Mouse (Mus musculus) heart, embryonic 15.5 days (tissue): Measurements from ENCODE around the gene Nhlrc4. TPM values are rescaled to one million over a fixed set of nuclear protein-coding genes. Genes with fewer than 3 reads are reported as not detected.

Experiments
- ATAC-seq: fragments of 200-750 bp; cut with Nextera tagmentation; replicated peaks from 2 replicates; pipeline ENCODE4 v1.8.0; 2017; ENCODE audit warnings: low read depth, moderate TSS enrichment; ENCODE audit not compliant: insufficient number of reproducible peaks, insufficient read depth, low FRiP score
- H3K27ac ChIP-seq: fragments of 300-500 bp; sonication (generic); 2 replicates; pipeline ENCODE4 v1.5.1; 2015; ENCODE audit warnings: mild to moderate bottlenecking, inconsistent platforms
- H3K27me3 ChIP-seq: fragments of 300-500 bp; sonication (generic); 2 replicates; pipeline ENCODE4 v1.6.1; 2015; ENCODE audit warnings: inconsistent platforms
- H3K36me3 ChIP-seq: fragments of 300-500 bp; sonication (generic); 2 replicates; pipeline ENCODE4 v1.6.1; 2015; ENCODE audit warnings: mild to moderate bottlenecking, inconsistent platforms
- H3K4me1 ChIP-seq: fragments of 300-500 bp; sonication (generic); replicated peaks from 2 replicates; pipeline ENCODE4 v1.6.1; 2015; ENCODE audit warnings: inconsistent platforms
- H3K4me2 ChIP-seq: fragments of 300-500 bp; sonication (generic); 2 replicates; pipeline ENCODE4 v1.6.1; 2015; ENCODE audit warnings: inconsistent platforms, mild to moderate bottlenecking, moderate library complexity
- H3K4me3 ChIP-seq: fragments of 300-500 bp; sonication (generic); 2 replicates; pipeline ENCODE4 v1.5.1; 2015; ENCODE audit warnings: mild to moderate bottlenecking, inconsistent platforms
- H3K9ac ChIP-seq: fragments of 300-500 bp; sonication (generic); 2 replicates; pipeline ENCODE4 v1.6.1; 2015; ENCODE audit warnings: mild to moderate bottlenecking, inconsistent platforms
- H3K9me3 ChIP-seq: fragments of 300-500 bp; sonication (generic); replicated peaks from 2 replicates; pipeline ENCODE4 v1.6.1; 2016; ENCODE audit warnings: inconsistent platforms
- WGBS: fragments of 180-500 bp; shearing (Covaris S2); methylation state at CpG from one replicate; pipeline ENCODE4 v1.1.7; 2015; ENCODE audit warnings: mixed read lengths; 5-methylcytosine and 5-hydroxymethylcytosine counted together
- polyA plus RNA-seq: library from polyadenylated mRNA; unstranded; fragments of >200 nt; fragmentation: Nextera tagmentation; extraction: Ambion mirVana; gene quantifications from 2 replicates; pipeline ENCODE4 v1.2.1, GENCODE M21; 2015

Nhlrc4 gene
- polyA plus RNA-seq, 1 experiment from 2014 or later = 0.08 TPM

- ATAC-seq = peak; percentile 50; the same call in 1 of the 2 replicates
- Histone ChIP-seq H3K4me3 (no peak overlapping the region), H3K36me3 (peaks cover 8% of the 10 kb centered on the region; the same call in 1 of the 2 replicates), H3K27ac (no peak overlapping the region; the same call in 1 of the 2 replicates), H3K9ac (no peak overlapping the region), H3K9me3 (no peaks in the 10 kb centered on the region), H3K27me3 (no peaks in the 10 kb centered on the region), H3K4me2 (no peak overlapping the region), H3K4me1 (peaks cover 12% of the 10 kb centered on the region; the same call in 1 of the 2 replicates)
- 28% methylated on average over 2 of the region's 2 CpGs for WGBS
These were observed 50.7 kb downstream of the Nhlrc4 start for GRCm38 (mm10) chr17:25893975-25894617.

Other genes with a start within 250 kb of the Nhlrc4 start
- 1.0 and 2.0 TPM in 2 replicates for gene Gng13, start 227.8 kb downstream of the Nhlrc4 start, polyA plus RNA-seq
- gene Chtf18, start 217.5 kb downstream of the Nhlrc4 start, polyA plus RNA-seq = 11.8 and 17.7 TPM in 2 replicates
- 10.7 and 15.3 TPM in 2 replicates for gene Rpusd1, start 217.3 kb downstream of the Nhlrc4 start, polyA plus RNA-seq
- gene Mslnl, start 208.9 kb downstream of the Nhlrc4 start, polyA plus RNA-seq = 0.13 TPM in 1 of 2 replicates, not detected in the other
- gene Msln, start 190.6 kb downstream of the Nhlrc4 start, polyA plus RNA-seq = 38.7 and 42.7 TPM in 2 replicates
- gene Narfl, start 171.2 kb downstream of the Nhlrc4 start, polyA plus RNA-seq = 31.5 and 32.4 TPM in 2 replicates
- 44.7 and 57.1 TPM in 2 replicates for gene Haghl, start 159.3 kb downstream of the Nhlrc4 start, polyA plus RNA-seq
- gene Ccdc78, start 158.4 kb downstream of the Nhlrc4 start, polyA plus RNA-seq = 0.13 and 0.23 TPM in 2 replicates
- gene Fam173a, start 152.1 kb downstream of the Nhlrc4 start, polyA plus RNA-seq = 56.8 and 70.2 TPM in 2 replicates
- gene AC134908.4, start 149.3 kb downstream of the Nhlrc4 start, polyA plus RNA-seq = 0.50 TPM in 1 of 2 replicates, not detected in the other
- 21.2 and 29.2 TPM in 2 replicates for gene Metrn, start 147.8 kb downstream of the Nhlrc4 start, polyA plus RNA-seq
- 0.78 and 1.2 TPM in 2 replicates for gene Fbxl16, start 135.9 kb downstream of the Nhlrc4 start, polyA plus RNA-seq
- 12.7 and 19.8 TPM in 2 replicates for gene Wdr24, start 121.3 kb downstream of the Nhlrc4 start, polyA plus RNA-seq
- 30.9 and 36.6 TPM in 2 replicates for gene Jmjd8, start 116.1 kb downstream of the Nhlrc4 start, polyA plus RNA-seq
- gene Stub1, start 111.6 kb downstream of the Nhlrc4 start, polyA plus RNA-seq = 251 and 301 TPM in 2 replicates
- 1.4 and 1.7 TPM in 2 replicates for gene Rhbdl1, start 107.7 kb downstream of the Nhlrc4 start, polyA plus RNA-seq
- 1.7 and 3.0 TPM in 2 replicates for gene Gm20683, start 103.2 kb downstream of the Nhlrc4 start, polyA plus RNA-seq
- 24.2 and 26.1 TPM in 2 replicates for gene Rhot2, start 100.1 kb downstream of the Nhlrc4 start, polyA plus RNA-seq
- 12.1 and 18.5 TPM in 2 replicates for gene Wdr90, start 83.5 kb downstream of the Nhlrc4 start, polyA plus RNA-seq
- gene Mcrip2, start 76.2 kb downstream of the Nhlrc4 start, polyA plus RNA-seq = 176 and 203 TPM in 2 replicates
- gene Mettl26, start 69.9 kb downstream of the Nhlrc4 start, polyA plus RNA-seq = 29.3 and 35.1 TPM in 2 replicates
- gene Wfikkn1, start 64.1 kb downstream of the Nhlrc4 start, polyA plus RNA-seq = 0.24 and 0.28 TPM in 2 replicates
- 12.1 and 18.0 TPM in 2 replicates for gene Rab40c, start 25.2 kb downstream of the Nhlrc4 start, polyA plus RNA-seq
- gene Pigq, start within 50 bp of the Nhlrc4 start, polyA plus RNA-seq = 52.9 and 63.0 TPM in 2 replicates
- 0.05 TPM in 1 of 2 replicates, not detected in the other for gene A930017K11Rik, start 7.6 kb upstream of the Nhlrc4 start, polyA plus RNA-seq
- 9.3 and 13.5 TPM in 2 replicates for gene Capn15, start 40.8 kb upstream of the Nhlrc4 start, polyA plus RNA-seq
- gene Rab11fip3, start 124.6 kb upstream of the Nhlrc4 start, polyA plus RNA-seq = 10.2 and 12.8 TPM in 2 replicates
- gene Decr2, start 145.4 kb upstream of the Nhlrc4 start, polyA plus RNA-seq = 36.0 and 36.9 TPM in 2 replicates
- 48.8 and 61.8 TPM in 2 replicates for gene Nme4, start 150.6 kb upstream of the Nhlrc4 start, polyA plus RNA-seq
- 0.77 and 1.3 TPM in 2 replicates for gene Tmem8, start 168.3 kb upstream of the Nhlrc4 start, polyA plus RNA-seq
- gene Mrpl28, start 178.5 kb upstream of the Nhlrc4 start, polyA plus RNA-seq = 195 and 202 TPM in 2 replicates
- gene Axin1, start 193.7 kb upstream of the Nhlrc4 start, polyA plus RNA-seq = 8.8 and 12.5 TPM in 2 replicates